Mouse (Mus musculus) C2C12 (cell line): ENCODE data around the gene Tapt1. TPM values are rescaled to one million over a fixed set of nuclear protein-coding genes. Genes with fewer than 3 reads are reported as not detected.

Experiments
- H3K27me3 ChIP-seq: one replicate; pipeline ENCODE4 v1.6.1; 2011; ENCODE audit not compliant: control insufficient read depth, insufficient read depth, insufficient read length
- H3K36me3 ChIP-seq: one replicate; pipeline ENCODE4 v1.6.1; 2011; ENCODE audit not compliant: control insufficient read depth, insufficient read depth
- H3K4me3 ChIP-seq: one replicate; pipeline ENCODE4 v1.5.1; 2011; ENCODE audit warnings: mild to moderate bottlenecking, control low read depth; ENCODE audit not compliant: poor library complexity, insufficient read depth, severe bottlenecking
- H3K79me2 ChIP-seq: one replicate; pipeline ENCODE4 v1.6.1; 2011; ENCODE audit not compliant: control insufficient read depth, insufficient read depth
- H3K79me3 ChIP-seq: one replicate; pipeline ENCODE4 v1.6.1; 2011; ENCODE audit warnings: low read depth, control low read depth
- H3ac ChIP-seq: one replicate; pipeline ENCODE3; 2011; ENCODE audit warnings: low read depth; ENCODE audit not compliant: control insufficient read depth, insufficient read length
- CEBPB ChIP-seq: IDR thresholded peaks from one replicate; pipeline ENCODE4 v1.6.1; 2011; ENCODE audit warnings: low read depth, mild to moderate bottlenecking, control low read depth, moderate library complexity
- CTCF ChIP-seq: IDR thresholded peaks from one replicate; pipeline ENCODE4 v1.5.1; 2011; ENCODE audit not compliant: control insufficient read depth, insufficient read depth, insufficient read length
- FOSL1 ChIP-seq: IDR thresholded peaks from one replicate; pipeline ENCODE4 v1.8.0; 2011; ENCODE audit warnings: mild to moderate bottlenecking, low read length; ENCODE audit not compliant: poor library complexity, insufficient read depth, severe bottlenecking
- MAX ChIP-seq: IDR thresholded peaks from one replicate; pipeline ENCODE4 v1.6.1; 2011; ENCODE audit warnings: mild to moderate bottlenecking, control low read depth
- MYOD1 ChIP-seq: IDR thresholded peaks from one replicate; pipeline ENCODE4 v1.6.1; 2011; ENCODE audit warnings: low read depth; ENCODE audit not compliant: control insufficient read depth, insufficient read length
- MYOG ChIP-seq: IDR thresholded peaks from one replicate; pipeline ENCODE4 v1.6.1; 2011; ENCODE audit not compliant: control insufficient read depth, insufficient read length; ENCODE audit errors: extremely low read depth
- USF1 ChIP-seq: IDR thresholded peaks from one replicate; pipeline ENCODE4 v1.6.1; 2011; ENCODE audit warnings: low read depth, mild to moderate bottlenecking, control low read depth, moderate library complexity
- polyA plus RNA-seq: library from polyadenylated mRNA; unstranded; fragments of >200 nt; fragmentation: generic; extraction: Trizol; gene quantifications from one replicate; pipeline ENCODE4 v1.2.1, GENCODE M21; 2012; ENCODE audit warnings: missing spikeins

Gene Tapt1
- polyA plus RNA-seq, 1 experiment = 13.0 TPM

- Histone ChIP-seq H3K79me2 (no peaks in the 10 kb centered on the region), H3K4me3 (no peak overlapping the region), H3K36me3 (no peaks in the 10 kb centered on the region), H3K27me3 (no peaks in the 10 kb centered on the region), H3K79me3 (no peaks in the 10 kb centered on the region), H3ac (no peak overlapping the region)
- TF ChIP-seq MAX (no peak), USF1 (no peak), MYOD1 (no peak), CEBPB (no peak), MYOG (no peak), CTCF (no peak), FOSL1 (no peak)
Measured at GRCm38 (mm10) chr5:44239187-44240136, 13.0 kb upstream of the Tapt1 start.

- TF ChIP-seq MYOG (no peak), CEBPB (no peak), CTCF (no peak), MAX (no peak), MYOD1 (no peak)
- no peaks in the 10 kb centered on the region for H3K79me2 ChIP-seq
- H3K4me3 ChIP-seq = no peak overlapping the region
- no peak overlapping the region for H3ac ChIP-seq
- H3K36me3 ChIP-seq = no peaks in the 10 kb centered on the region
- no peaks in the 10 kb centered on the region for H3K79me3 ChIP-seq
- H3K27me3 ChIP-seq = no peaks in the 10 kb centered on the region
Measured at GRCm38 (mm10) chr5:44238201-44238600, 11.8 kb upstream of the Tapt1 start.

DNA sequence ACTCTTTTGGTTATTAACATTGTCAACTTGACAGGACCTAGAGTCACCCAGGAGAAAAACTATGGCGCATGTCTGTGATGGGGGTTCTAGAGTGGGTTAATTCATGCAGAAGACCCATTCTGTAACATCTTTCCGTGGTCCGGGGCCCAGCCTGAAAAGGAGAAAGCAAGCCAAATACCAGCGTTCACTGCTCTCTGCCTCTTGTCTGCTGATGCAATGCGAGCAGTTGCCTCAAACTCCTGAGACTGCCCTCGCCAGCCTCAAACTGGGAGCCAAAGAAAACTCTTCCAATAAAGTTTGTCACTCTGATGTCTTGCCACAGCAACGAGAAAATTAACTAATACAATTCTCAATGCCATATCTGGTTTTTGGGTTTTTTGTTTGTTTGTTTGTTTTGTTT lies 8.2 kb upstream of the Tapt1 start:
- H3K36me3 ChIP-seq = no peaks in the 10 kb centered on the region
- H3K4me3 ChIP-seq = no peak overlapping the region
- no peak overlapping the region for H3ac ChIP-seq
- no peaks in the 10 kb centered on the region for H3K79me3 ChIP-seq
- no peaks in the 10 kb centered on the region for H3K27me3 ChIP-seq
- TF ChIP-seq USF1 (no peak), CTCF (no peak), FOSL1 (no peak), MAX (no peak), CEBPB (no peak)
- H3K79me2 ChIP-seq = no peaks in the 10 kb centered on the region

DNA sequence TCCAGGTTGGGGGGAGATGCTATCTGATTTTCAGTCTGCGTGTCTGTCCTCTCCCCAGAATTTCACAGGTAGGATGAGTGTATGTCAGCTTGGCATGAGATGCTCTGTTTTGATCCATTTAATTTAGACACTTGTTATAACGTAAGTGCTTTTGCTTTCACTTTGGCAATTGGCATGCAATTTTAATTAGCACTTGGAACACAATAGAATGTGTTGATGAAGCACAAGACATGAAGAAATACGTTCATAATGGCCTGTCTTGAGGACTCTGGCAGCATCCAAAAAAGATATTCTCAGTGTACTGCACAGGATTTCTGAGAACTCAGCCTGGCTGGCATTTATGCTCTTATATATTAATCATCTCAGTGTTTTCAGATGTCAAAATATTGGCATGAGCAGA lies 7.5 kb upstream of the Tapt1 start:
- TF ChIP-seq MAX (no peak), MYOG (no peak), MYOD1 (no peak), CEBPB (no peak), CTCF (no peak)

DNA sequence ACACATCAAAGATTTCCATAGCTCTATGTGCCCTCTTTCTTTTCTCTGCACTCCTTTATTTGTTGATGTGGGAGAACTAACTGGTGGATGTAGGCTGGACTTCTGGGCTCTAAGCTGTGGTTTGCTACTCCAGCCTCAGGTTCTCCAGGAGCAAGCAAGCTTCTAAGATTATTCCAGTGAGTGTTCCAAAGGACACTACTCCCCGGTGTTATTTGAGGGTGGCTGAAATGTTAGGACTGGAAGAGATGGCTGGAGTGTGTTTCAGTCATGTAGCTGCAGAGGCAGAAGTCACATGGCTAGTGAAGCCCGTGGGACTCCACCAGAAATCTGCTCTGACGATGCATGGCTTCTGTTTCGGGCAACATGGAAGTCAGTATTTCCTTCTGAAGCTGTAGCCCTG lies 2.3 kb upstream of the Tapt1 start:
- Histone ChIP-seq H3K36me3 (no peaks in the 10 kb centered on the region), H3K27me3 (no peaks in the 10 kb centered on the region), H3ac (no peak overlapping the region), H3K79me3 (peaks cover 26% of the 10 kb centered on the region), H3K79me2 (peaks cover 39% of the 10 kb centered on the region), H3K4me3 (no peak overlapping the region)
- TF ChIP-seq MYOG (no peak), CTCF (no peak), FOSL1 (no peak)

More for the DNA sequence above, 7.5 kb upstream of the Tapt1 start:
- Histone ChIP-seq H3ac (no peak overlapping the region), H3K79me2 (no peaks in the 10 kb centered on the region), H3K27me3 (no peaks in the 10 kb centered on the region), H3K4me3 (no peak overlapping the region), H3K79me3 (no peaks in the 10 kb centered on the region), H3K36me3 (no peaks in the 10 kb centered on the region)

DNA sequence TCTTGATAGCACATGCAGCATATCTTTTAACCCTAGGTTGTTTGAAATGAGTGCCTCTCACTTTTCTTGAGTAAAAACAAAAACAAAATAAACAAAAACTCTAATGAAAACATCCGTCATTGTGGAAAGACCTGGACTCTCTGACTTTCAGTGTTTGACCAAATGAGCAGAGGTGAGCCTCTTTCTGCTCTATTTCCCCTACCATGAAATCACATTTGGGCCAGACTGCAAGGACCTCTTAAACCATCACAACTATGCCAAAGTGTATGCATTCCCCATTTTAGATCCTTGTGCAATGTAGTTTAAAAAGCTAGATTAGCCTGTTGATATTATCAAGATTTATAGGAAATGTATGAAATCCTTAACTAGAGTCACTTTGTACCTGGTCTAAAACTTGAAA lies 1.9 kb upstream of the Tapt1 start:
- Histone ChIP-seq H3K4me3 (no peak overlapping the region), H3ac (no peak overlapping the region), H3K79me3 (peaks cover 30% of the 10 kb centered on the region), H3K27me3 (no peaks in the 10 kb centered on the region), H3K36me3 (no peaks in the 10 kb centered on the region), H3K79me2 (peaks cover 43% of the 10 kb centered on the region)
- no peak for TF ChIP-seq MAX
- no peak for TF ChIP-seq MYOG
- TF ChIP-seq CTCF = no peak
- TF ChIP-seq CEBPB = no peak
- TF ChIP-seq MYOD1 = no peak
- no peak for TF ChIP-seq FOSL1
- no peak for TF ChIP-seq USF1
